Mouse (Mus musculus): Measurements from ENCODE around the gene Rai1. TPM values are rescaled to one million over a fixed set of nuclear protein-coding genes. Genes with fewer than 3 reads are reported as not detected.
A peak's percentile ranks its signal among the peaks of the same experiment; 100 is the strongest.

Gene Rai1
- total and polyA plus RNA-seq, 2 experiments from 2014 or later = 21.2 to 60.7 TPM

GRCm38 (mm10) chr11:60208712-60209111, 103.9 kb downstream of the Rai1 start:
- no peak for DNase-seq
- no peak for TF ChIP-seq CTCF (IDR thresholded peaks at IDR 0.05; ENCODE audit: low read depth)
- Histone ChIP-seq H3K27me3 (ENCODE audit: insufficient read depth, low read length) (no peaks in the 10 kb centered on the region), H3K4me2 (ENCODE audit: low read depth) (peak overlapping the region; percentile 65), H3K4me1 (ENCODE audit: insufficient read depth) (peaks cover 24% of the 10 kb centered on the region), H3K9ac (peak overlapping the region; percentile 51), H3K9me3 (ENCODE audit: low read length) (no peaks in the 10 kb centered on the region), H3K36me3 (ENCODE audit: insufficient read depth) (peaks cover 31% of the 10 kb centered on the region), H3K4me3 (ENCODE audit: low read depth, low read length) (peak overlapping the region; percentile 41; the same call in 1 of the 2 replicates), H3K27ac (ENCODE audit: low read depth, low read length) (peak overlapping the region; percentile 82; the same call in 1 of the 2 replicates)
- ATAC-seq = no peak
- WGBS = 31% methylated on average over 4 of the region's 4 CpGs

GRCm38 (mm10) chr11:60209217-60209932, 104.6 kb downstream of the Rai1 start:
- 13% methylated on average over 7 of the region's 7 CpGs for WGBS
- no peaks in the 10 kb centered on the region for H3K9me3 ChIP-seq (ENCODE audit: low read length)
- H3K4me2 ChIP-seq (ENCODE audit: low read depth) = peak overlapping the region; percentile 65
- TF ChIP-seq CTCF (IDR thresholded peaks at IDR 0.05; ENCODE audit: low read depth) = peak; percentile 13; the same call in 1 of the 2 replicates
- peak overlapping the region; percentile 51 for H3K9ac ChIP-seq
- peak overlapping the region; percentile 82 for H3K27ac ChIP-seq (ENCODE audit: low read depth, low read length)
- ATAC-seq = peak; percentile 62
- H3K4me1 ChIP-seq (ENCODE audit: insufficient read depth) = peaks cover 24% of the 10 kb centered on the region
- peak overlapping the region; percentile 41 for H3K4me3 ChIP-seq (ENCODE audit: low read depth, low read length)
- no peaks in the 10 kb centered on the region for H3K27me3 ChIP-seq (ENCODE audit: insufficient read depth, low read length)
- peak; percentile 86 for DNase-seq
- peaks cover 25% of the 10 kb centered on the region for H3K36me3 ChIP-seq (ENCODE audit: insufficient read depth)

- peaks cover 24% of the 10 kb centered on the region for H3K4me1 ChIP-seq (ENCODE audit: insufficient read depth)
- 0% methylated on average over 2 of the region's 2 CpGs for WGBS
- H3K9me3 ChIP-seq (ENCODE audit: low read length) = no peaks in the 10 kb centered on the region
- H3K4me3 ChIP-seq (ENCODE audit: low read depth, low read length) = peak overlapping the region; percentile 41
- no peak for ATAC-seq
- peak overlapping the region; percentile 82 for H3K27ac ChIP-seq (ENCODE audit: low read depth, low read length)
- TF ChIP-seq CTCF (IDR thresholded peaks at IDR 0.05; ENCODE audit: low read depth) = no peak
- no peaks in the 10 kb centered on the region for H3K27me3 ChIP-seq (ENCODE audit: insufficient read depth, low read length)
- DNase-seq = no peak
- peak overlapping the region; percentile 65 for H3K4me2 ChIP-seq (ENCODE audit: low read depth)
- H3K9ac ChIP-seq = peak overlapping the region; percentile 51
- H3K36me3 ChIP-seq (ENCODE audit: insufficient read depth) = peaks cover 19% of the 10 kb centered on the region
Observed at GRCm38 (mm10) chr11:60209933-60210249, 105.1 kb downstream of the Rai1 start.

- Histone ChIP-seq H3K4me2 (ENCODE audit: low read depth) (peak overlapping the region; percentile 65), H3K9ac (peak overlapping the region; percentile 51), H3K27ac (ENCODE audit: low read depth, low read length) (peak overlapping the region; percentile 82), H3K9me3 (ENCODE audit: low read length) (no peaks in the 10 kb centered on the region), H3K36me3 (ENCODE audit: insufficient read depth) (peaks cover 15% of the 10 kb centered on the region), H3K4me3 (ENCODE audit: low read depth, low read length) (peak overlapping the region; percentile 41), H3K4me1 (ENCODE audit: insufficient read depth) (peaks cover 24% of the 10 kb centered on the region), H3K27me3 (ENCODE audit: insufficient read depth, low read length) (no peaks in the 10 kb centered on the region)
- TF ChIP-seq CTCF (IDR thresholded peaks at IDR 0.05; ENCODE audit: low read depth) = no peak
- peak; percentile 91 for ATAC-seq
- peak; percentile 92 for DNase-seq
- 2% methylated on average over 47 of the region's 47 CpGs for WGBS
Observed at GRCm38 (mm10) chr11:60210305-60210724, 105.5 kb downstream of the Rai1 start.

- DNase-seq (no peak), ATAC-seq (no peak)
- Histone ChIP-seq H3K27ac (ENCODE audit: low read depth, low read length) (0 out of 2 replicates have a peak overlapping the region, but pooled peaks have one; percentile 82), H3K4me1 (ENCODE audit: insufficient read depth) (peaks cover 24% of the 10 kb centered on the region), H3K9me3 (ENCODE audit: low read length) (no peaks in the 10 kb centered on the region), H3K27me3 (ENCODE audit: insufficient read depth, low read length) (no peaks in the 10 kb centered on the region), H3K9ac (no peak overlapping the region), H3K4me2 (ENCODE audit: low read depth) (no peak overlapping the region), H3K4me3 (ENCODE audit: low read depth, low read length) (no peak overlapping the region), H3K36me3 (ENCODE audit: insufficient read depth) (peaks cover 7% of the 10 kb centered on the region; the same call in 1 of the 2 replicates)
- TF ChIP-seq CTCF (IDR thresholded peaks at IDR 0.05; ENCODE audit: low read depth) = no peak
- 58% methylated on average over 3 of the region's 3 CpGs for WGBS
Observed at GRCm38 (mm10) chr11:60211152-60211551, 106.3 kb downstream of the Rai1 start.

GRCm38 (mm10) chr11:60211761-60212160, 106.9 kb downstream of the Rai1 start:
- H3K36me3 ChIP-seq (ENCODE audit: insufficient read depth) = peaks cover under 1% of the 10 kb centered on the region; the same call in 1 of the 2 replicates
- peaks cover 24% of the 10 kb centered on the region for H3K4me1 ChIP-seq (ENCODE audit: insufficient read depth)
- no peak overlapping the region for H3K9ac ChIP-seq
- WGBS = 53% methylated on average over 12 of the region's 12 CpGs
- H3K27ac ChIP-seq (ENCODE audit: low read depth, low read length) = no peak overlapping the region
- TF ChIP-seq CTCF (IDR thresholded peaks at IDR 0.05; ENCODE audit: low read depth) = no peak
- H3K4me2 ChIP-seq (ENCODE audit: low read depth) = no peak overlapping the region
- ATAC-seq (no peak), DNase-seq (no peak)
- no peaks in the 10 kb centered on the region for H3K9me3 ChIP-seq (ENCODE audit: low read length)
- H3K4me3 ChIP-seq (ENCODE audit: low read depth, low read length) = no peak overlapping the region
- no peaks in the 10 kb centered on the region for H3K27me3 ChIP-seq (ENCODE audit: insufficient read depth, low read length)

- no peak overlapping the region for H3K9ac ChIP-seq
- ATAC-seq (no peak), DNase-seq (no peak)
- WGBS = 59% methylated on average over 6 of the region's 6 CpGs
- H3K36me3 ChIP-seq (ENCODE audit: insufficient read depth) = no peaks in the 10 kb centered on the region
- H3K4me3 ChIP-seq (ENCODE audit: low read depth, low read length) = no peak overlapping the region
- peaks cover 18% of the 10 kb centered on the region for H3K4me1 ChIP-seq (ENCODE audit: insufficient read depth)
- H3K27me3 ChIP-seq (ENCODE audit: insufficient read depth, low read length) = no peaks in the 10 kb centered on the region
- TF ChIP-seq CTCF (IDR thresholded peaks at IDR 0.05; ENCODE audit: low read depth) = no peak
- H3K9me3 ChIP-seq (ENCODE audit: low read length) = no peaks in the 10 kb centered on the region
- no peak overlapping the region for H3K27ac ChIP-seq (ENCODE audit: low read depth, low read length)
- H3K4me2 ChIP-seq (ENCODE audit: low read depth) = no peak overlapping the region
Observed at GRCm38 (mm10) chr11:60213266-60213665, 108.5 kb downstream of the Rai1 start.
